Mouse (Mus musculus) Muller cell, postnatal 12 days (primary cell): ENCODE data around the gene Syn3.

Source experiments
- DNase-seq: peaks from one replicate; pipeline ENCODE4 v3.0.0-alpha.2; 2015; ENCODE audit errors: inconsistent ontology term

Syn3 gene

GRCm38 (mm10) chr10:86009688-86010087 lies 489.0 kb downstream of the Syn3 start:
- no peak for DNase-seq

- DNase-seq: no peak
Measured at GRCm38 (mm10) chr10:86006455-86006854, 492.2 kb downstream of the Syn3 start.
